8 mouse cellular contexts compared by ENCODE assay signal in the genomic region with DNA sequence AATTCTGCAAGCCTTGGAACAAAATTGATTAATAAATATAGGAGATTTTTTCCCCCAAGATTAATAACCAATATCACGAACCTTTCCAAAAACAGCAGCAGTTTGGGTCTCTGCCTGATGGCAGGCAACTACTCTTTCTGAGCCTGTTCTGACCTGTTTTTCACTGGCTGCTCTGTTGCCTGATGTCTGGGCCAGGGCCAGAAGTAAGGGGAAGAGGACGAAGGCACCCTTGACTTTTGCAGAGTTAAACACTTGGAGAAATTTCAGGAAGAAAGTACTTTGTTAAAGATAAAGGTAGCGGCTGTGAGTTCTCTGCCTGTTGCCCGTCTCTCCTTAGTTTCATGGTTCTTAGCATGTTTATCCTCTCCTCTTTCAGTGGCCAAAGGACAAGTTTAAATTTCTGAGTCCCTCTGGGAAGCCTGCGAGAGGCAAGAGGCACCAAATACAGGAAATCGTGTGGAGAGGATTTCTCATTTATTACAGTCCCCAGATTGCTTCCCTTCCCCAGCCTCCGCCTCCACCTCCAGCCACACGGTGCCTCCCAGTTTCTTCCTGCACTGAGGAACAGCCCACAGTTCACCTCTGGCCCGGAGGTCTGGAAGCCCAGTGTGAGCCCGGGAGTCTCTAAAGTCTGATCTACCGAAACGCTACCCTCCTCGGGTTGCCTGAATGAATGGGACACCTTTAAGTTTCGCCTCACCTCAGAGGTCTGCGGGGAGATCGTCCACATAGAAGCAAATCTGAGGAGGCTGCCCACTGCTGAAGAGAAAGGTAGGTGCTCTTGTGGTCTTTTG. TPM values are rescaled to one million over a fixed set of nuclear protein-coding genes. Genes with fewer than 3 reads are reported as not detected.
A peak's percentile ranks its signal among the peaks of the same experiment; 100 is the strongest.
DNase-seq lines count a peak whose midpoint lies in the region; ATAC-seq and TF ChIP-seq lines count a peak whose summit lies in the region.

A gene (plus strand): TSS at position 626 of the 794 bp plus-strand sequence.

- peaks cover 64% of the 10 kb centered on the region for H3K4me1 ChIP-seq in E14TG2a.4 (replicated peaks; ENCODE audit: low read depth, low read length)
- H3K4me1 ChIP-seq in heart, embryonic 11.5 days (ENCODE audit: control insufficient read depth, insufficient read depth, low read length), result peaks cover 9% of the 10 kb centered on the region; the same call in 1 of the 2 replicates
- H3K4me1 ChIP-seq in kidney, embryonic 16.5 days (ENCODE audit: insufficient read depth, low read length), result peaks cover 24% of the 10 kb centered on the region
- peaks cover 9% of the 10 kb centered on the region; the same call in 1 of the 2 replicates for H3K4me1 ChIP-seq in liver, postnatal 0 days (ENCODE audit: insufficient read depth)
- H3K4me1 ChIP-seq in stomach, embryonic 16.5 days (ENCODE audit: control insufficient read depth, insufficient read depth, low read length), result no peaks in the 10 kb centered on the region

- H3K4me3 ChIP-seq in E14TG2a.4 (replicated peaks; ENCODE audit: low read length), result peak within 1 kb of the TSS; percentile 41
- peak within 1 kb of the TSS; percentile 37 for H3K4me3 ChIP-seq in heart, embryonic 11.5 days (ENCODE audit: low read depth, low read length)
- peak within 1 kb of the TSS; percentile 45 for H3K4me3 ChIP-seq in kidney, embryonic 16.5 days (ENCODE audit: low read length)
- H3K4me3 ChIP-seq in liver, postnatal 0 days (ENCODE audit: low read depth, low read length), result peak within 1 kb of the TSS; percentile 30
- H3K4me3 ChIP-seq in stomach, embryonic 16.5 days (replicated peaks; ENCODE audit: low read length), result peak within 1 kb of the TSS; percentile 20

- ATAC-seq in heart, embryonic 11.5 days (replicated peaks; ENCODE audit: insufficient number of reproducible peaks, low FRiP score, low TSS enrichment), result 0 out of 2 replicates have a peak, but pooled peaks have one; percentile 9
- ATAC-seq in kidney, embryonic 16.5 days (ENCODE audit: low FRiP score, low TSS enrichment), result peak; percentile 77
- 0 out of 2 replicates have a peak, but pooled peaks have one; percentile 29 for ATAC-seq in liver, postnatal 0 days
- no peak for ATAC-seq in stomach, embryonic 16.5 days (ENCODE audit: insufficient read depth, low FRiP score)
- ATAC-seq in megakaryocyte, adult 5-6 weeks (ENCODE audit: poor library complexity, severe bottlenecking), result no peak

- peak within 1 kb of the TSS; percentile 52 for H3K4me2 ChIP-seq in heart, embryonic 11.5 days
- peak within 1 kb of the TSS; percentile 49 for H3K4me2 ChIP-seq in kidney, embryonic 16.5 days (replicated peaks; ENCODE audit: low read depth, low read length)
- H3K4me2 ChIP-seq in liver, postnatal 0 days (ENCODE audit: low read depth, low read length), result peak within 1 kb of the TSS; percentile 58
- peak within 1 kb of the TSS; percentile 20; the same call in 1 of the 2 replicates for H3K4me2 ChIP-seq in stomach, embryonic 16.5 days (ENCODE audit: low read depth, low read length)

- H3K27me3 ChIP-seq in E14TG2a.4 (ENCODE audit: insufficient read depth, low read length), result peaks cover 16% of the 10 kb centered on the region
- H3K27me3 ChIP-seq in heart, embryonic 11.5 days (ENCODE audit: control insufficient read depth, insufficient read depth, low read length), result peaks cover 5% of the 10 kb centered on the region; the same call in 1 of the 2 replicates
- no peaks in the 10 kb centered on the region for H3K27me3 ChIP-seq in kidney, embryonic 16.5 days (ENCODE audit: insufficient read depth, low read length)
- no peaks in the 10 kb centered on the region for H3K27me3 ChIP-seq in liver, postnatal 0 days (ENCODE audit: insufficient read depth, low read length)
- no peaks in the 10 kb centered on the region for H3K27me3 ChIP-seq in stomach, embryonic 16.5 days (ENCODE audit: control insufficient read depth, insufficient read depth, low read length)

- peak within 1 kb of the TSS; percentile 36; the same call in 1 of the 2 replicates for H3K27ac ChIP-seq in heart, embryonic 11.5 days (ENCODE audit: low read depth, low read length)
- H3K27ac ChIP-seq in kidney, embryonic 16.5 days (ENCODE audit: low read length), result peak within 1 kb of the TSS; percentile 79
- H3K27ac ChIP-seq in liver, postnatal 0 days (ENCODE audit: low read depth), result no peak within 1 kb of the TSS
- H3K27ac ChIP-seq in stomach, embryonic 16.5 days (ENCODE audit: low read length), result no peak within 1 kb of the TSS

- TF ChIP-seq EP300 in liver, postnatal 0 days (IDR thresholded peaks at IDR 0.05; ENCODE audit: low read depth), result no peak

- no peaks in the 10 kb centered on the region for H3K36me3 ChIP-seq in E14TG2a.4 (ENCODE audit: insufficient read depth, low read length)
- H3K36me3 ChIP-seq in heart, embryonic 11.5 days (ENCODE audit: control insufficient read depth, insufficient read depth, low read length), result no peaks in the 10 kb centered on the region
- no peaks in the 10 kb centered on the region for H3K36me3 ChIP-seq in kidney, embryonic 16.5 days (ENCODE audit: insufficient read depth, low read length)
- no peaks in the 10 kb centered on the region for H3K36me3 ChIP-seq in liver, postnatal 0 days (replicated peaks; ENCODE audit: insufficient read depth, low read length)
- no peaks in the 10 kb centered on the region for H3K36me3 ChIP-seq in stomach, embryonic 16.5 days (ENCODE audit: control insufficient read depth, insufficient read depth, low read length)

- TF ChIP-seq CTCF in E14TG2a.4 (conservative IDR thresholded peaks at IDR 0.05; ENCODE audit: low read length), result no peak
- TF ChIP-seq CTCF in liver, postnatal 0 days (IDR thresholded peaks at IDR 0.05; ENCODE audit: low read depth), result no peak

- WGBS in heart, embryonic 11.5 days (ENCODE audit: insufficient replicate concordance), result 39% methylated on average over 16 of the region's 16 CpGs
- WGBS in kidney, embryonic 16.5 days, result 24% methylated on average over 16 of the region's 16 CpGs
- WGBS in liver, postnatal 0 days (ENCODE audit: insufficient replicate concordance), result 18% methylated on average over 16 of the region's 16 CpGs
- WGBS in stomach, embryonic 16.5 days, result 18% methylated on average over 16 of the region's 16 CpGs

- no peaks in the 10 kb centered on the region for H3K9me3 ChIP-seq in E14TG2a.4 (ENCODE audit: low read length)
- H3K9me3 ChIP-seq in heart, embryonic 11.5 days (replicated peaks; ENCODE audit: control insufficient read depth, low read length), result no peaks in the 10 kb centered on the region
- no peaks in the 10 kb centered on the region for H3K9me3 ChIP-seq in kidney, embryonic 16.5 days (ENCODE audit: low read length)
- H3K9me3 ChIP-seq in liver, postnatal 0 days (ENCODE audit: low read length), result no peaks in the 10 kb centered on the region
- no peaks in the 10 kb centered on the region for H3K9me3 ChIP-seq in stomach, embryonic 16.5 days (replicated peaks; ENCODE audit: control insufficient read depth, low read length)

- DNase-seq in adrenal gland, postnatal 25 days, result peak; percentile 14
- peak; percentile 25 for DNase-seq in liver, postnatal 0 days
- DNase-seq in cerebellum, postnatal 25 days, result no peak

- peak within 1 kb of the TSS; percentile 49 for H3K9ac ChIP-seq in heart, embryonic 11.5 days (ENCODE audit: low read depth, low read length)
- H3K9ac ChIP-seq in kidney, embryonic 16.5 days (replicated peaks; ENCODE audit: low read length), result peak within 1 kb of the TSS; percentile 65
- peak within 1 kb of the TSS; percentile 34; the same call in 1 of the 2 replicates for H3K9ac ChIP-seq in liver, postnatal 0 days (replicated peaks)
- peak within 1 kb of the TSS; percentile 8; the same call in 1 of the 2 replicates for H3K9ac ChIP-seq in stomach, embryonic 16.5 days (ENCODE audit: low read length)

RNA-seq across cellular contexts. Expression of the gene that starts here (rescaled TPM):
- 67.3 and 88.0 TPM in 2 replicates for total RNA-seq in adrenal gland, postnatal 25 days (2021)
- 13.9 and 20.8 TPM in 2 replicates for polyA plus RNA-seq in heart, embryonic 11.5 days (2014; fragmentation: Nextera tagmentation; extraction: Ambion mirVana)
- 25.5 and 26.7 TPM in 2 replicates for polyA plus RNA-seq in kidney, embryonic 16.5 days (2015; fragmentation: Nextera tagmentation; extraction: Ambion mirVana)
- polyA plus RNA-seq in liver, postnatal 0 days (2015; fragmentation: Nextera tagmentation; extraction: Ambion mirVana), result 2.5 and 3.5 TPM in 2 replicates
- 16.0 and 16.3 TPM in 2 replicates for polyA plus RNA-seq in stomach, embryonic 16.5 days (2015; fragmentation: Nextera tagmentation; extraction: Ambion mirVana)
- 0.07 TPM in 1 of 2 replicates, not detected in the other for total RNA-seq in megakaryocyte, adult 5-6 weeks (2015)
- total RNA-seq in megakaryocyte, adult 5-6 weeks (2017), result 0.22 and 0.24 TPM in 2 replicates

Comparison
In these comparisons a context has a peak if more than half of its experiments do, and no peak if none do; other contexts are left out.
1. RNA of the gene that starts here (total RNA-seq): 67.3 to 88.0 TPM in adrenal gland, postnatal 25 days; 0.07 to 0.24 TPM in megakaryocyte, adult 5-6 weeks; every median in the first group is over 10 times any median in the second.
2. DNase-seq: peak in adrenal gland, postnatal 25 days (single experiment) and liver, postnatal 0 days (single experiment); none in cerebellum, postnatal 25 days (0 of 2).
3. ATAC-seq: peak in heart, embryonic 11.5 days (single experiment), kidney, embryonic 16.5 days (single experiment) and liver, postnatal 0 days (single experiment); none in stomach, embryonic 16.5 days (single experiment) and megakaryocyte, adult 5-6 weeks (single experiment).
4. H3K27ac ChIP-seq: peak in heart, embryonic 11.5 days (single experiment) and kidney, embryonic 16.5 days (single experiment); none in liver, postnatal 0 days (single experiment) and stomach, embryonic 16.5 days (single experiment).
5. H3K9ac ChIP-seq: peak in every context shown above with its lines; median percentile 65 in kidney, embryonic 16.5 days; 49 in heart, embryonic 11.5 days; 34 in liver, postnatal 0 days; 8 in stomach, embryonic 16.5 days.
6. Peak in every context shown above with its lines, with median percentiles within 50 percentile points of each other: H3K4me3 ChIP-seq and H3K4me2 ChIP-seq.